Mouse (Mus musculus) G1E (cell line): ENCODE data around the gene Pprc1. TPM values are rescaled to one million over a fixed set of nuclear protein-coding genes. Genes with fewer than 3 reads are reported as not detected.

ENCODE experiments used
- ATAC-seq: 2 replicates; pipeline ENCODE4 v1.8.0; 2016; ENCODE audit warnings: mild to moderate bottlenecking; ENCODE audit not compliant: insufficient number of reproducible peaks, poor library complexity, low FRiP score, severe bottlenecking; ENCODE audit errors: extremely low read depth
- DNase-seq: peaks from one replicate; pipeline ENCODE4 v3.0.0; 2012; ENCODE audit warnings: low spot score
- H3K27me3 ChIP-seq: 2 replicates; pipeline ENCODE4 v1.6.1; 2012; ENCODE audit warnings: mild to moderate bottlenecking, low read length, inconsistent platforms; ENCODE audit not compliant: insufficient read depth
- H3K36me3 ChIP-seq: replicated peaks from 2 replicates; pipeline ENCODE3; 2012; ENCODE audit warnings: mild to moderate bottlenecking, inconsistent platforms
- H3K4me1 ChIP-seq: 2 replicates; pipeline ENCODE4 v1.6.1; 2012; ENCODE audit warnings: low read depth, low read length, inconsistent platforms, mixed read lengths; ENCODE audit not compliant: insufficient read depth
- H3K4me3 ChIP-seq: 2 replicates; pipeline ENCODE4 v1.5.1; 2012; ENCODE audit warnings: low read depth, mild to moderate bottlenecking, inconsistent platforms, low read length, moderate library complexity, mixed read lengths
- H3K9me3 ChIP-seq: replicated peaks from 2 replicates; pipeline ENCODE4 v1.6.1; 2012; ENCODE audit warnings: inconsistent platforms
- CTCF ChIP-seq: IDR thresholded peaks from 2 replicates; pipeline ENCODE4 v1.5.1; 2012; ENCODE audit warnings: low read depth, low read length, inconsistent platforms, mixed read lengths
- GATA1 ChIP-seq: IDR thresholded peaks from 2 replicates; pipeline ENCODE4 v1.6.1; 2012; ENCODE audit warnings: borderline replicate concordance, low read length, inconsistent platforms, mixed read lengths
- GATA2 ChIP-seq: IDR thresholded peaks from 2 replicates; pipeline ENCODE4 v1.6.1; 2012; ENCODE audit warnings: low read depth, low read length, inconsistent platforms, borderline replicate concordance
- POLR2AphosphoS5 ChIP-seq: IDR thresholded peaks from 2 replicates; pipeline ENCODE4 v1.6.1; 2012; ENCODE audit warnings: low read depth, low read length, inconsistent platforms; ENCODE audit not compliant: insufficient replicate concordance
- TAL1 ChIP-seq: conservative IDR thresholded peaks from 2 replicates; pipeline ENCODE4 v1.6.1; 2012; ENCODE audit warnings: low read depth, low read length, inconsistent platforms, mixed read lengths
- polyA plus RNA-seq: library from polyadenylated mRNA; stranded (reverse); fragments of >175 nt; gene quantifications from 2 replicates; pipeline ENCODE4 v1.2.3, GENCODE M21; 2012
- total RNA-seq, 2 experiments: library from RNA; stranded (forward) in 1 of 2; stranded (reverse) in 1 of 2; fragments of 200-1000 nt in 1 of 2; fragments of >200 nt in 1 of 2; fragmentation: Nextera tagmentation in 1 of 2; gene quantifications; 2 replicates each; pipeline ENCODE4 v1.2.3; 2014 to 2017

The Pprc1 gene
- total and polyA plus RNA-seq, 3 experiments = 11.8 to 132 (median 73.3) TPM

DNA sequence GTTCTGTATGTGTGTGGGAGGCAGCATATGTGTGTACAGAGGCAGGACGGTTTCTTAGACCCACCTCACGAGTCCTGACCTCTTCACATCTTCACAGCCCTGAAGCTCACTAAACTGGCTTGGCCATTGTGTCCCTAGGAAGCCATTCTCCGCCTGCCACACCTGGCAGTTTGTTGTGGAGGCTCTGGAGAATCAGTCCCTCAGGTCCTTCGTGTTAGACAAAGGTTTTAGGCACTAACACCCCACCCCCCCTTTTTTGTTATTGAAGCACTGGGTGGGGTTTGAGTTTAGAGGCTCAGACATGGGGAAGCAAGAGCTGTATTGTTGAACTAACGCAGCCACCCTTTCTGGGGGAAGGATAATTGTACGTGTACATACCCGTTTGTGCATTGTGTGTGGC is 28.6 kb downstream of the Pprc1 start:
- no peak for TF ChIP-seq GATA1
- TF ChIP-seq TAL1 = no peak
- no peak for TF ChIP-seq POLR2AphosphoS5
- TF ChIP-seq CTCF = no peak
- no peak for TF ChIP-seq GATA2
- Histone ChIP-seq H3K36me3 (peaks cover 76% of the 10 kb centered on the region), H3K9me3 (no peaks in the 10 kb centered on the region), H3K4me1 (peaks cover 42% of the 10 kb centered on the region), H3K4me3 (no peak overlapping the region), H3K27me3 (no peaks in the 10 kb centered on the region)
- ATAC-seq (no peak), DNase-seq (no peak)

GRCm38 (mm10) chr19:46074266-46074665 is 29.6 kb downstream of the Pprc1 start:
- TF ChIP-seq GATA1 (no peak), GATA2 (no peak), CTCF (no peak), POLR2AphosphoS5 (no peak), TAL1 (no peak)
- H3K9me3 ChIP-seq = no peaks in the 10 kb centered on the region
- peaks cover 76% of the 10 kb centered on the region for H3K36me3 ChIP-seq
- ATAC-seq = no peak
- H3K4me3 ChIP-seq = no peak overlapping the region
- no peaks in the 10 kb centered on the region for H3K27me3 ChIP-seq
- H3K4me1 ChIP-seq = peaks cover 49% of the 10 kb centered on the region
- no peak for DNase-seq

DNA sequence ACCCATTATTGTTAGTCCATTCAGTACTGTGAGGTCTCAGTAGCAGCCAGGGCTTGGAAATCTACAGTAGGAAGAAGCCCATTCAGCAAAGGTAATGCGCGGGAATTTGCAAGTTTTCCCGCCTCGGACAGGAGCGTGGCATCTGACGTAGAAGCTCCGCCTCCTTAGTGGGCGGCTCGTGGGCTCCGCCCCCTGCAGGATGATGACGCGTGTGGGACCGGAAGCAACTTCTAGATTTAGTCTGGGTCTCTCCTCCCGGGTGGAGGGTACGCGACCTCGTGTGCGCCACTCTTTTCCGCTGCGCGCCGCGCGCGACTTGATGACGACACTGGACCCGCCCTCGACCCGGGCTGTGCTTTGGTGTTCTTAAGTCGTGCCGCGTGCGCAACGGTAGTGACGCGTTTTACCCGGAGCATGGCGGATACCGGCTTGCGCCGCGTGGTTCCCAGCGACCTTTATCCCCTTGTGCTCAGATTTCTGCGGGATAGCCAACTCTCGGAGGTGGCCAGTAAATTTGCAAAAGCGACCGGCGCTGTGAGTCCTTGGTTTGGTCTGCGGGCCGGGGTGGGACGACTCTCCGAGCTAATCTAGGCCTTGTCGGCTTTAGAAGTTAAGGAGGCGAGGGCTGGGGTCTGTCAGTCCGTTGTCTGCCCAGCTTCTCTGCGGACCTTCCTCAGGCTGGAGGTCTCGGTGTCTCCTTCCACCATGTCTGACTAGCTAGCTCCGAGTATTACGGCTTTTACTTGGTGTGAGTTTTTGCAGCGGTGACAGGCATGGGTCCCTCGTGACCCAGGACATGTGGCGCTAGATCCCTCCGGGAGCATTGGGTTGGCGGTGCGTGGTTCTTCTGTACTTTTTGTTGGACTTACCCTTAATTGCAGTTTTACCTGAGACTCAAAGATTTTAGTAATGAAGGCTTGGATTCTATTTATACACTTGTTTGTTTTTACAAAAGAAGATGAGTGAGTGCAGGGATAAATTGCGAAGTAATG is 31.2 kb downstream of the Pprc1 start, which contains the start of gene Nolc1:
TSS of gene Nolc1 (plus strand) at position 248 of the 992 bp plus-strand sequence.
- no peak for TF ChIP-seq GATA1
- no peak for TF ChIP-seq CTCF
- TF ChIP-seq GATA2 = no peak
- TF ChIP-seq TAL1 = no peak
- TF ChIP-seq POLR2AphosphoS5 = peak; percentile 72; the same call in 1 of the 2 replicates
- H3K27me3 ChIP-seq = no peaks in the 10 kb centered on the region
- H3K36me3 ChIP-seq = peaks cover 77% of the 10 kb centered on the region
- H3K4me1 ChIP-seq = peaks cover 48% of the 10 kb centered on the region
- DNase-seq (peak; percentile 92), ATAC-seq (peak; percentile 91)
- H3K4me3 ChIP-seq = peak within 1 kb of the TSS; percentile 91
- no peaks in the 10 kb centered on the region for H3K9me3 ChIP-seq

- H3K4me3 ChIP-seq = peak overlapping the region; percentile 5; the same call in 1 of the 2 replicates
- H3K36me3 ChIP-seq = peaks cover 77% of the 10 kb centered on the region
- no peak for ATAC-seq
These were observed 33.8 kb downstream of the Pprc1 start for GRCm38 (mm10) chr19:46078535-46078934.

GRCm38 (mm10) chr19:46085185-46085584 is 40.5 kb downstream of the Pprc1 start:
- Histone ChIP-seq H3K27me3 (no peaks in the 10 kb centered on the region), H3K4me3 (no peak overlapping the region), H3K4me1 (peaks cover 17% of the 10 kb centered on the region), H3K36me3 (peaks cover 73% of the 10 kb centered on the region), H3K9me3 (no peaks in the 10 kb centered on the region)
- ATAC-seq = no peak
- no peak for DNase-seq
- TF ChIP-seq POLR2AphosphoS5 = no peak
- no peak for TF ChIP-seq CTCF
- TF ChIP-seq TAL1 = no peak
- TF ChIP-seq GATA2 = no peak
- no peak for TF ChIP-seq GATA1

More at GRCm38 (mm10) chr19:46078535-46078934, 33.8 kb downstream of the Pprc1 start:
- Histone ChIP-seq H3K9me3 (no peaks in the 10 kb centered on the region), H3K4me1 (peaks cover 44% of the 10 kb centered on the region), H3K27me3 (no peaks in the 10 kb centered on the region)
- no peak for DNase-seq
- no peak for TF ChIP-seq POLR2AphosphoS5
- TF ChIP-seq CTCF = no peak
- no peak for TF ChIP-seq TAL1
- no peak for TF ChIP-seq GATA2
- TF ChIP-seq GATA1 = no peak

GRCm38 (mm10) chr19:46086337-46086736 is 41.7 kb downstream of the Pprc1 start:
- DNase-seq (peak; percentile 38), ATAC-seq (no peak)
- peaks cover 62% of the 10 kb centered on the region for H3K36me3 ChIP-seq
- H3K9me3 ChIP-seq = no peaks in the 10 kb centered on the region
- H3K27me3 ChIP-seq = no peaks in the 10 kb centered on the region
- TF ChIP-seq TAL1 (no peak), CTCF (peak; percentile 55)
- no peak overlapping the region for H3K4me3 ChIP-seq
- peaks cover 14% of the 10 kb centered on the region for H3K4me1 ChIP-seq
